Mouse (Mus musculus) liver, postnatal 0 days (tissue): Measurements from ENCODE around the gene Blvrb.

Experiments
- CTCF ChIP-seq: sonication (generic); IDR thresholded peaks from 2 replicates; pipeline ENCODE4 v1.5.1; 2016; ENCODE audit warnings: antibody characterized with exemption, low read depth
- EP300 ChIP-seq: IDR thresholded peaks from 2 replicates; pipeline ENCODE4 v1.6.1; 2016; ENCODE audit warnings: antibody characterized with exemption, low read depth, mild to moderate bottlenecking

- TF ChIP-seq EP300 = no peak
- TF ChIP-seq CTCF = no peak
Measured at GRCm38 (mm10) chr7:27428002-27428401, 19.8 kb upstream of the Blvrb start.
